Mouse (Mus musculus): Measurements from ENCODE around the gene Ush2a.

DNA sequence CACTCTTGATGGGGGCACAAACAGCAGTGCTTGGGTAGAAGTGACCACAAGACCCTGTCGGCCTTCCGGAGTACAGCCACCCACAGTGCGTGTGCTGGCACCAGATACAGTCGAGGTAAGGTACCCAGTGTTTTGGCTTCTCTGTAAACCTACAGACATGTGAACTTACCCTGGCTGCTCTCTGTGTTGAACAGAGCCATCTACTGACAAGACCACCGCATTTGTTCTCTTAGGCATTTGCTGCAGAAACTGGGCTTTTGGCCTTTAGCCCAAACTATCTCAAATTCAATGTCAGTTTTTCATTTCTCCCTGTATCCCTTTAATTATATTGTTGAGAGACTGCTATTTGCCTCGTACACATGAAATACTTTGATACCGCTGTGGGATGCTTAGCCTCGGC is 466.8 kb downstream of the Ush2a start:
- TF ChIP-seq POLR2A (IDR thresholded peaks at IDR 0.05; ENCODE audit: insufficient read depth, low read depth, low read length) (no peak), CTCF (IDR thresholded peaks at IDR 0.05) (0 out of 2 replicates have a peak, but pooled peaks have one; percentile 12)
